Mouse (Mus musculus) cerebellum, adult 11 months (tissue): ENCODE measurements at regions not wholly inside any gene's neighbourhood (a gene's known extent, or its start where the extent isn't known, plus 50 kb on each side); places are given as distances from the start of the nearest gene placed in this dataset.

Experiments
- DNase-seq: peaks from one replicate; pipeline ENCODE4 v3.0.0; 2022

DNA sequence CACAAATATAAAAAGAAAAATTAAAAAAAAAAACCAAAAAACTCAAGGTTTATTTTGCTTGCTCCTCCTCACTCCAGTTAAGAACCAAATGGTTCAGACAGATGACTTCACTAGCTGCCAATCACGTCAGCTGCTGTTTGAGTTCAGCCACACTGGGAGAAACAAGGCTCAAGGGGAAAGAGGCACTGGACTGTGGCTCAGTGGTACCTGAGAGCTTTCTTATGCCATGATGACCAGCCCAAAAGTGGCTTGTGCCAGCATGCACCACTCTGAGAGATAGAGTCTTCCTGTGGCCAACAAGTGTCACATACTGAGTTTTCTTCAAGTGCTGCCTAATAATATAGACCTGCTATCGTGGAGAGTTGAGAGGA lies 198.0 kb upstream of the Tprg start:
- no peak for DNase-seq

DNA sequence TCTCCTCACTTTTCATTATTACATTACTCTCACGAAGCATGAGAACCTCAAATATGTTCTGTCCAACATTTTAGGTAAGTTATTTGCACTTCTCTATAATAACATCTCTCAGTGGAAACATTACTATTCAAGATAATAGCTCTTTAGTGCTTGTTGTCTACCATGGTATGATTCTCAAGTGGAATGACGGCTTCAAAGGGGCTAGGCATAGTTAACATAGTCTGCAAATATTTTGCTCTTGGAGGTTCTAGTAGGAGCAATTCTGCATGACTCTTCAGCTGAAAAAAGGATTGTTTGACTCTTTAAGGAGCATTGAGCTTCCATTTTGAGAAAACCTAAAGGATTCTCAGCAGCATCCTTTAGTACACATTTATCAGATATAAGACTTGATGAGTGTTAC lies 182.5 kb upstream of the Tprg start:
- DNase-seq: no peak

DNA sequence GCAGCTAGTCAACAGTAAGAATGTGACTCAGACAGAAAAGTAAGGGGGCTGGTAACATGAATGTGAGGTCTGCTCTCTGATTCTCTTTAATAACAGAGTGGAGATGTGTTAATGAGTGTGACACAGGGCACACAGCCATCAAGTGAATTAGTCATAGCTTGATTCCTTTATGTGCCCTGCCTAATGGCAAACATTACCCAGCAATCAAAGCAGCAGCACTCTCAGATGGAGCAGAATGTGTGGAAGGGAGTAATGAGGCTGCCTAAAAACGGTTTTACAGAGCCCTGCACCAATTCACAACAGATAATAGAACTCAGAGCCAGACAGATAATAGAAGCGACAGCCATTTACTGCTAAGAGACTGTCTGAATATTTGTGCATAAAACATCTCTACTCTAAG lies 182.0 kb upstream of the Tprg start:
- DNase-seq: no peak

- DNase-seq: no peak
These were observed 146.5 kb upstream of the Tprg start for GRCm38 (mm10) chr16:25140164-25140563.

DNA sequence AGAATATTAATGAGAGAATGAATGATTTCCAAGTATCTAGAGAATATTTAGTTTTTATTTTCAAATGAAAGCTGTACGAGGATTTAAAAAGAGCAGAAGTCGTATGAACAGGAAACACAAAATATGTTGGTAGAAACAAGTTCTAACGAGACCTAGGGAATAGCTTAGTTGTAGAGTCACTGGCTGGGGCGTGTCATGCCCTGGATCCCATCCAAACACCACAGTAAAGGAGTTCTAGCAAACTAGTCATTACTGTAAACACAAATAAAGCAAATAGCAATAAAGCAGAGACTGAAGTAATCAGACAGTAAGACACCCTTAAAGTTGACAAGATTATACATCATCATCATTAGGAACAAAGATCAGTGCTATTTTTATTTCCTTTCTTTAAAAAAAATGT lies 139.1 kb upstream of the Tprg start:
- DNase-seq: no peak

GRCm38 (mm10) chr16:25149186-25149585 lies 137.4 kb upstream of the Tprg start:
- no peak for DNase-seq

DNA sequence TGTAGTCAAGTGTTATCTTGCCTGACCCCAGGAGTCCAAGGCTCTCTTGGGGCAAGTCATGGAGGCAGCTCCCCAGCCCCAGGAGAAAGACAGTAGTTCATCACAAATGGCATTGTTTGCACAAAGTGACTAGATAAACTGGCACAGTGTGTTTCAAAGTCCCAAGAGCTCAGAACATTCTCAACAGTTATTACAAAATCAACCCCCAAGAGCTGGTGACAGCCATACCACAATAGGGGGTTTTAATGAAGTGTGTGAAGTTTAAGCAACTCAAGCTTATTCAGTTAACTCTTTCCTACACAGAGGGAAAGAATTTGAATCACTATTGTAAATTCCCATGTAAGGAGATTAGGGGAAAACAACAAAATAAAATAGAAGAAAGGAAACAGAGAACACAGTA lies 109.7 kb upstream of the Tprg start:
- no peak for DNase-seq

- DNase-seq: no peak
These were observed 108.6 kb upstream of the Tprg start for GRCm38 (mm10) chr16:25178055-25178454.

DNA sequence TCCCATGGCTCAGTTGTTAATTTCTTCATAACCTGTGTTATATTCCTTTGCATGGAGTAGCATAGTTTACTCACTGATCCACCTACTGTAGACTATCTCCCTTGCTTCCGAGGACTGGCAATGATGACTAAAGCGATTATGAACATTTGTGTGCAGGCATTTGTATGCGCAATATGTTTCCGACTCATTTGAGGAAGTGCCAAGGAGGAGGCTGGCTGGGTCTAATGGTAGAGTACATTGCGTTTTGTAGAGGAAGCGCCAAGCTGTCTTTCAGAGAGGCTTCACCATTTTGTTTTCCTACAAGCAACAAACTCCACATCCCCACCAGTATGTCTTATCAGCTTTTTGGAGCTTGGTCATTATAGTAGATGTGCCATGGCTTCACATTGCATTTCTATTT lies 104.7 kb upstream of the Tprg start:
- DNase-seq: no peak

GRCm38 (mm10) chr16:25197079-25197478 lies 89.5 kb upstream of the Tprg start:
- DNase-seq: no peak

DNA sequence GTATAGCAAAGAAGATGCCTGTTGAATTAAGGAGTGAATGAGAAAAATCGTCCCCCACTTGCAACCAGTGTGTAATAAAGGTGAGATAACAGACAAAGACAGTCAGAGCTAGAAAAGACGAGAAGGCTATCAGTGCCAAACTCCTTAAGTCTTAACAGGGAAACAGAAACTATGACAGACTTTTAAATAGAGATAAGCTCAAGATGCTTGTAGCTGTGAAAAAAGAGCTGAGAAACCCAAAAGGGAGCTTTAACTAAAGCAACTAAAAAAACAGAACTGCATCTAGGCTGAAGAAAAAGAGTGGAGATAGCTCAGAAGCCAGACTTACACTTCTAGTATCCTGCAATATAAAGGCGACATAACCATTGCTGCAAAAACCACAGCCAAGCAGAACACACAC lies 87.8 kb upstream of the Tprg start:
- DNase-seq: no peak

GRCm38 (mm10) chr16:25199984-25200383 lies 86.6 kb upstream of the Tprg start:
- no peak for DNase-seq

- DNase-seq: no peak
These were observed 85.4 kb upstream of the Tprg start for GRCm38 (mm10) chr16:25201094-25201770.

GRCm38 (mm10) chr16:25213250-25213649 lies 73.4 kb upstream of the Tprg start:
- no peak for DNase-seq

- no peak for DNase-seq
These were observed 66.1 kb upstream of the Tprg start for GRCm38 (mm10) chr16:25220552-25220951.

DNA sequence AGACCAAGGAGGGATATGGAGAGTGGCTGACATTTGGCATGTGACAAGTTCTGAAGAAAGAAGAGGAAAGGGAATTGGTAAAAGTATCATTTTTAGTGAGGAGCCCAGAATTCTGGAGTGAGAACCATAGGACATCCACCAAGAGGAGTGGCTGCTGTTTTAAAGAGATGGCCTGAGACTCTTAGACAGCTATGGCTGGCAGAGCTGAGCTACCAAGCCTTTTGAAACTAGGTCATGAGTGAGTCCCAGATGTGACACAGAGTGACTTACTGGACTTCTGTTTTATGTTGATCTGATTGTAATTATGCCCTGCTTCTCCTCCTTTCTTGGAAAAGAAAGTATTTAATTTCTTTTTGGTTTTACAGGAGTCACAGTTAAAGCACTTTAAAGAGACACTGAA lies 61.8 kb upstream of the Tprg start:
- no peak for DNase-seq
